In the genomic region with DNA sequence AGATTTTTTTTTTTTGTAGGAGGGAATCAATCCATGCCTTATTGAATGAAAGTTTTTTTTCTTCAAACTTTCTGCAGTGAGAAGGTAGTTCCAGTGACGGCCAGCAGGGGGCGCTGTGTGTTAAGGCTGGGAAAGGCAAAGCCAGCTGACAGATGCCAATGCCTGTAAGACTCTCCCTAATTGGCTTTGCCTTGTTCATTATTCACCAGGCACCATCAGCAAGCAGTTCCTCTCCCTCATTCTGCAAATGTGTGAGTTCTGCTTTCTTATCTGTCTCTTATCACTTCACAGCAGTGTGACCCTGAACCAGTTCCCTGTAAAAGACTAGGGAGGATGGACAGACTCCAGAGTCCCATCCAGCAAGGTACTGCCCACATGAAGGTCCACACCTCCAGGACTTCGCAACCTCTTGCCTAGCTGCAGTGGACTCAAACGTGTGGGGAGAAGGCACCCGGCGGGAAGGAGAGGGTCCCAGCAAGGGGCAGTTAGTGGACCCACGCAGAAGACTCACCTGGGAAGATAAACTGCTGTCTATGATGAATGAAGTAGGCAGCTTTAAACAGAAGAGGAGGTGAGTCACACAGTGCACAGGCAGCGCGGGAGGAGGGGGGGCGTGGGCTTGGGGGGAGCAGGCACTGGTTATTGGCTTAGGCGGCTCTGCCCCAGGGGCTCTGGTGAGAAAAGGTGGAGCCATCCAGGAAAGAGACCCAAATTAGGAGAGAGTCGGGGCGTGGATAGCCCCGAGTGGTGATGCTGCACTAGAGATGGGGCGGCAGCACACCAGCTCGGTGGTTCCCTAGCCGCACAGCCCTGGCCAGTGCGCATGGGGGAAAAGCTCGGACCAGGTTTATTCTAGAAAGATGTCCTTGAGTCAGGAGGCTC, we compare ENCODE assay signal across 9 mouse cellular contexts. TPM values are rescaled to one million over a fixed set of nuclear protein-coding genes. Genes with fewer than 3 reads are reported as not detected.
DNase-seq lines count a peak whose midpoint lies in the region; ATAC-seq and TF ChIP-seq lines count a peak whose summit lies in the region.
"Had no signal": no experiment of that assay in that cellular context is flagged by ENCODE, and none has a peak within 500 bp of the region (broad histone marks: within the 10 kb centered on the region; RNA-seq: fewer than 3 reads in every experiment).

No protein-coding gene starts in this region.

- H3K4me3 ChIP-seq in ES-E14 (ENCODE audit: insufficient read depth in 1 of 2, low read depth in 1 of 2, low read length in 2 of 2, poor library complexity in 1 of 2, severe bottlenecking in 1 of 2) = 0 out of 4 replicates have a peak overlapping the region, but pooled peaks of 1 of the 2 experiments have one; percentile 19
- H3K4me3 ChIP-seq in forebrain, embryonic 13.5 days = no peak overlapping the region
- H3K4me3 ChIP-seq in lung, postnatal 0 days (ENCODE audit: low read depth, low read length) = no peak overlapping the region

- peak; percentile 98 for TF ChIP-seq CTCF in lung, postnatal 0 days (IDR thresholded peaks at IDR 0.05)

- peak; percentile 74 for ATAC-seq in forebrain, embryonic 13.5 days
- ATAC-seq in lung, postnatal 0 days = peak; percentile 59

- no peak overlapping the region for H3K4me2 ChIP-seq in forebrain, embryonic 13.5 days
- H3K4me2 ChIP-seq in lung, postnatal 0 days (replicated peaks; ENCODE audit: low read depth, low read length) = no peak overlapping the region

- H3K9me3 ChIP-seq in ES-E14 (ENCODE audit: control insufficient read depth, insufficient read depth, low read depth, low read length) = no peaks in the 10 kb centered on the region
- no peaks in the 10 kb centered on the region for H3K9me3 ChIP-seq in forebrain, embryonic 13.5 days (replicated peaks)
- no peaks in the 10 kb centered on the region for H3K9me3 ChIP-seq in lung, postnatal 0 days (ENCODE audit: low read length)

- no peak for DNase-seq in ES-E14 (ENCODE audit: low read depth, low spot score)
- DNase-seq in c-Kit-positive CD71-positive TER-119-positive erythroid progenitor cells, embryonic 14.5 days (ENCODE audit: low spot score) = peak; percentile 64
- DNase-seq in heart, postnatal 14 days = peak; percentile 88 to 95
- DNase-seq in layer of hippocampus, adult 8-10 months (ENCODE audit: low spot score in 2 of 2) = peak; percentile 74 to 88
- peak; percentile 85 for DNase-seq in lung, postnatal 0 days (ENCODE audit: low spot score)
- DNase-seq in retina, adult 2 months (ENCODE audit: low read depth, low spot score) = peak; percentile 66
- DNase-seq in thymus, postnatal 25 days = peak; percentile 88

- WGBS in forebrain, embryonic 13.5 days = 52% methylated on average over 19 of the region's 19 CpGs
- whole genome bisulfite sequencing in lung, postnatal 0 days = 52% methylated on average over 19 of the region's 19 CpGs

- peaks cover 0 to 5% of the 10 kb centered on the region in 2 experiments; a peak in 1 of 4 replicates for H3K4me1 ChIP-seq in ES-E14 (ENCODE audit: control insufficient read depth in 2 of 2, insufficient read depth in 2 of 2, low read length in 2 of 2, poor library complexity in 1 of 2)
- peaks cover 9% of the 10 kb centered on the region for H3K4me1 ChIP-seq in forebrain, embryonic 13.5 days
- H3K4me1 ChIP-seq in lung, postnatal 0 days (ENCODE audit: insufficient read depth, low read depth, low read length) = no peaks in the 10 kb centered on the region

- H3K27me3 ChIP-seq in forebrain, embryonic 13.5 days = no peaks in the 10 kb centered on the region
- H3K27me3 ChIP-seq in lung, postnatal 0 days (replicated peaks; ENCODE audit: insufficient read depth, low read length) = no peaks in the 10 kb centered on the region

- no peaks in the 10 kb centered on the region for H3K36me3 ChIP-seq in ES-E14 (ENCODE audit: control insufficient read depth, insufficient read depth, low read length, poor library complexity, severe bottlenecking)
- peaks cover 24% of the 10 kb centered on the region; the same call in 1 of the 2 replicates for H3K36me3 ChIP-seq in forebrain, embryonic 13.5 days (ENCODE audit: poor library complexity, severe bottlenecking)
- 0 out of 2 replicates have a peak, but pooled peaks cover 12% of the 10 kb centered on the region for H3K36me3 ChIP-seq in lung, postnatal 0 days (ENCODE audit: insufficient read depth, low read length)

- H3K27ac ChIP-seq in ES-E14 (ENCODE audit: insufficient read depth, low read depth, low read length, poor library complexity, severe bottlenecking) = no peak overlapping the region
- H3K27ac ChIP-seq in forebrain, embryonic 13.5 days = no peak overlapping the region; the same call in 1 of the 2 replicates
- no peak overlapping the region for H3K27ac ChIP-seq in lung, postnatal 0 days (ENCODE audit: low read length)
- H3K27ac ChIP-seq: macrophage had no signal

- intact Hi-C loops in heart, postnatal 14 days (cut with DNase I) = loop anchor here (1.0 to 5.0 kb wide), 6 partner anchors 34 to 266 kb away; a partner anchor contains a TSS

- TF ChIP-seq EP300 in lung, postnatal 0 days (IDR thresholded peaks at IDR 0.05) = 0 out of 2 replicates have a peak, but pooled peaks have one; percentile 20

- no peak overlapping the region for H3K9ac ChIP-seq in ES-E14 (ENCODE audit: insufficient read depth, low read depth, low read length, poor library complexity, severe bottlenecking)
- H3K9ac ChIP-seq in forebrain, embryonic 13.5 days = no peak overlapping the region
- no peak overlapping the region for H3K9ac ChIP-seq in lung, postnatal 0 days (replicated peaks; ENCODE audit: low read depth)

- in situ Hi-C loops in ES-E14 (cut with MboI; ENCODE audit: low sequenced_read_pairs in 2 of 2, unreplicated experiment in 2 of 2) = loop anchor here (5.0 to 10.0 kb wide), 2 partner anchors 181 to 184 kb away; no protein-coding TSS in a partner anchor

TF ChIP-seq in ES-E14, 5 proteins besides CTCF, POLR2A, EP300 and RAD21:
- TF ChIP-seq HCFC1 (IDR thresholded peaks at IDR 0.05; ENCODE audit: borderline replicate concordance, insufficient read depth, low read length) = no peak
- no peak for TF ChIP-seq CHD2 (IDR thresholded peaks at IDR 0.05; ENCODE audit: low read depth, low read length)
- TF ChIP-seq ZNF384 (IDR thresholded peaks at IDR 0.05; ENCODE audit: low read depth, low read length) = peak; percentile 75; the same call in 1 of the 2 replicates
- no peak for TF ChIP-seq MAFK (IDR thresholded peaks at IDR 0.05; ENCODE audit: insufficient read depth, low read depth, low read length)
- peak; percentile 82 for TF ChIP-seq ZC3H11A (IDR thresholded peaks at IDR 0.05; ENCODE audit: borderline replicate concordance, low read depth, low read length)

RNA-seq across cellular contexts. Expression of a gene that starts 46.1 kb away (rescaled TPM):
- 3.8 and 8.6 TPM in 2 replicates for total RNA-seq in ES-E14 (2012; rRNA removed)
- 3.8 and 3.9 TPM in 2 replicates for polyA plus RNA-seq in forebrain, embryonic 13.5 days (2015; fragmentation: Nextera tagmentation; extraction: Ambion mirVana)
- 10 to 100 TPM; 35.5 to 36.1 TPM for total RNA-seq in heart, postnatal 14 days (2021)
- 10 to 100 TPM in 2 of 4 experiments, 1 to 10 TPM in 2; 3.7 to 18.7 (median 8.7) TPM for total RNA-seq in layer of hippocampus, adult 8-10 months (2022)
- 98.3 and 137 TPM in 2 replicates for polyA plus RNA-seq in lung, postnatal 0 days (2015; fragmentation: Nextera tagmentation; extraction: Ambion mirVana)
